8 mouse cellular contexts compared by ENCODE assay signal in the genomic region with DNA sequence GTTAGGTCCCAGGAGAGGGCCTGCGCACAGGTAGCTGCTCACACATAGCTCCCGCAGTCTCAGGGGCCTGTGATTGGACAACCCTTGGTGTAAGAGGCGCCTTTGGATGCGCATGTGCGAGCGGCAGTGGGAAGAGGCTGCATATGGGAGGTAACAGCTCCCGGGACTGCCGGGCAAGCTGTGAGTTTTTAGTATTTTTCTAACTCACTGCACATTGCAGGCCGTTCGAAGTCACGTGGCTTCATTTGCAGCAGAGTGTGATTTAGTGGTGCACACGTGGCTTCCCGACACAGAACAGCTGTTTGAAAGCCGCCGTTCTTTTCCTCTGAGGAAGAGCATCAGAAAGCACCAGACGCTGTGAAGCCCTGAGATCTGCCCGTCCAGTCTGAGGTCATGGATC.
A peak's percentile ranks its signal among the peaks of the same experiment; 100 is the strongest.
DNase-seq lines count a peak whose midpoint lies in the region; ATAC-seq lines count a peak whose summit lies in the region.

No protein-coding gene starts in this region.

- ATAC-seq in forebrain, embryonic 14.5 days, result peak; percentile 44; the same call in 1 of the 2 replicates
- no peak for ATAC-seq in forebrain, embryonic 12.5 days (ENCODE audit: low FRiP score)
- peak; percentile 73 for ATAC-seq in kidney, embryonic 16.5 days (ENCODE audit: low FRiP score, low TSS enrichment)
- ATAC-seq in midbrain, embryonic 15.5 days (replicated peaks), result peak; percentile 42
- no peak for ATAC-seq in erythroid progenitor cell, adult 5-6 weeks (replicated peaks; ENCODE audit: low FRiP score, poor library complexity, severe bottlenecking)
- no peak for ATAC-seq in inflammation-experienced regulatory T-cells, adult 6 months

- H3K27me3 ChIP-seq in forebrain, embryonic 14.5 days (replicated peaks; ENCODE audit: control insufficient read depth, insufficient read depth, low read length), result no peaks in the 10 kb centered on the region
- no peaks in the 10 kb centered on the region for H3K27me3 ChIP-seq in forebrain, embryonic 12.5 days
- H3K27me3 ChIP-seq in kidney, embryonic 16.5 days (ENCODE audit: insufficient read depth, low read length), result no peaks in the 10 kb centered on the region
- no peaks in the 10 kb centered on the region for H3K27me3 ChIP-seq in midbrain, embryonic 15.5 days (replicated peaks)

- H3K9ac ChIP-seq in forebrain, embryonic 14.5 days (ENCODE audit: low read length), result no peak overlapping the region; the same call in 1 of the 2 replicates
- no peak overlapping the region for H3K9ac ChIP-seq in forebrain, embryonic 12.5 days
- H3K9ac ChIP-seq in kidney, embryonic 16.5 days (replicated peaks; ENCODE audit: low read length), result peak overlapping the region; percentile 16; the same call in 1 of the 2 replicates
- no peak overlapping the region for H3K9ac ChIP-seq in midbrain, embryonic 15.5 days

- no peaks in the 10 kb centered on the region for H3K36me3 ChIP-seq in forebrain, embryonic 14.5 days (ENCODE audit: control insufficient read depth, insufficient read depth, low read length)
- H3K36me3 ChIP-seq in forebrain, embryonic 12.5 days (replicated peaks), result no peaks in the 10 kb centered on the region
- H3K36me3 ChIP-seq in kidney, embryonic 16.5 days (ENCODE audit: insufficient read depth, low read length), result no peaks in the 10 kb centered on the region
- H3K36me3 ChIP-seq in midbrain, embryonic 15.5 days (replicated peaks), result no peaks in the 10 kb centered on the region

- no peaks in the 10 kb centered on the region for H3K9me3 ChIP-seq in forebrain, embryonic 14.5 days (replicated peaks; ENCODE audit: control insufficient read depth, low read length)
- H3K9me3 ChIP-seq in forebrain, embryonic 12.5 days, result no peaks in the 10 kb centered on the region
- no peaks in the 10 kb centered on the region for H3K9me3 ChIP-seq in kidney, embryonic 16.5 days (ENCODE audit: low read length)
- H3K9me3 ChIP-seq in midbrain, embryonic 15.5 days, result no peaks in the 10 kb centered on the region

- no peak overlapping the region for H3K27ac ChIP-seq in forebrain, embryonic 14.5 days (ENCODE audit: low read depth, low read length)
- H3K27ac ChIP-seq in forebrain, embryonic 12.5 days, result no peak overlapping the region
- H3K27ac ChIP-seq in kidney, embryonic 16.5 days (ENCODE audit: low read length), result peak overlapping the region; percentile 50
- H3K27ac ChIP-seq in midbrain, embryonic 15.5 days, result no peak overlapping the region

- no peaks in the 10 kb centered on the region for H3K4me1 ChIP-seq in forebrain, embryonic 14.5 days (ENCODE audit: control insufficient read depth, insufficient read depth, low read length)
- no peaks in the 10 kb centered on the region for H3K4me1 ChIP-seq in forebrain, embryonic 12.5 days
- H3K4me1 ChIP-seq in kidney, embryonic 16.5 days (ENCODE audit: insufficient read depth, low read length), result peaks cover 31% of the 10 kb centered on the region
- H3K4me1 ChIP-seq in midbrain, embryonic 15.5 days, result no peaks in the 10 kb centered on the region; the same call in 1 of the 2 replicates

- peak; percentile 52 for DNase-seq in forebrain, embryonic 14.5 days (ENCODE audit: low spot score)
- peak; percentile 86 for DNase-seq in brain, adult 2 months (ENCODE audit: low read depth, low spot score)
- DNase-seq in spleen, postnatal 10 days (ENCODE audit: low spot score in 2 of 2), result no peak

- no peak overlapping the region for H3K4me3 ChIP-seq in forebrain, embryonic 14.5 days (ENCODE audit: low read depth, low read length)
- no peak overlapping the region for H3K4me3 ChIP-seq in forebrain, embryonic 12.5 days (replicated peaks)
- peak overlapping the region; percentile 8; the same call in 1 of the 2 replicates for H3K4me3 ChIP-seq in kidney, embryonic 16.5 days (ENCODE audit: low read length)
- H3K4me3 ChIP-seq in midbrain, embryonic 15.5 days, result no peak overlapping the region

- no peak overlapping the region for H3K4me2 ChIP-seq in forebrain, embryonic 14.5 days (ENCODE audit: low read length)
- no peak overlapping the region for H3K4me2 ChIP-seq in forebrain, embryonic 12.5 days
- H3K4me2 ChIP-seq in kidney, embryonic 16.5 days (replicated peaks; ENCODE audit: low read depth, low read length), result peak overlapping the region; percentile 15; the same call in 1 of the 2 replicates
- H3K4me2 ChIP-seq in midbrain, embryonic 15.5 days, result no peak overlapping the region

- 74% methylated on average over 17 of the region's 17 CpGs for WGBS in forebrain, embryonic 14.5 days
- WGBS in forebrain, embryonic 12.5 days, result 73% methylated on average over 17 of the region's 17 CpGs
- 24% methylated on average over 17 of the region's 17 CpGs for WGBS in kidney, embryonic 16.5 days
- WGBS in midbrain, embryonic 15.5 days, result 76% methylated on average over 17 of the region's 17 CpGs

Comparison
In these comparisons a context has a peak if more than half of its experiments do, and no peak if none do; other contexts are left out.
1. ATAC-seq: peak in forebrain, embryonic 14.5 days (single experiment), kidney, embryonic 16.5 days (single experiment) and midbrain, embryonic 15.5 days (single experiment); none in forebrain, embryonic 12.5 days (single experiment), erythroid progenitor cell, adult 5-6 weeks (single experiment) and inflammation-experienced regulatory T-cells, adult 6 months (single experiment).
2. DNase-seq: peak in forebrain, embryonic 14.5 days (single experiment) and brain, adult 2 months (single experiment); none in spleen, postnatal 10 days (0 of 2).